ENCODE assay signal across 31 mouse cellular contexts in genomic region chr7:95736716-95737115, GRCm38 (mm10).
DNase-seq lines count a peak whose midpoint lies in the region; ATAC-seq and TF ChIP-seq lines count a peak whose summit lies in the region.
"Had no signal": no experiment of that assay in that cellular context is flagged by ENCODE, and none has a peak within 500 bp of the region (broad histone marks: within the 10 kb centered on the region; RNA-seq: fewer than 3 reads in every experiment).

No protein-coding gene starts in this region.

- no peaks in the 10 kb centered on the region for H3K27me3 ChIP-seq in hindbrain, postnatal 0 days (ENCODE audit: insufficient read depth, low read length)
- H3K27me3 ChIP-seq in hindbrain, embryonic 10.5 days (ENCODE audit: insufficient read depth, poor library complexity, severe bottlenecking): no peaks in the 10 kb centered on the region
- H3K27me3 ChIP-seq in midbrain, postnatal 0 days (ENCODE audit: insufficient read depth, low read length): no peaks in the 10 kb centered on the region
- no peaks in the 10 kb centered on the region for H3K27me3 ChIP-seq in midbrain, embryonic 11.5 days (ENCODE audit: control insufficient read depth, insufficient read depth, low read length)
- H3K27me3 ChIP-seq: heart, embryonic 15.5 days; hindbrain, embryonic 12.5 days; neural tube, embryonic 12.5 days; Patski; stomach, embryonic 15.5 days had no signal

- H3K9ac ChIP-seq in hindbrain, postnatal 0 days (replicated peaks; ENCODE audit: low read length): no peak overlapping the region
- H3K9ac ChIP-seq in midbrain, postnatal 0 days (replicated peaks; ENCODE audit: low read length, poor library complexity, severe bottlenecking): no peak overlapping the region
- H3K9ac ChIP-seq in midbrain, embryonic 11.5 days (ENCODE audit: low read length): no peak overlapping the region
- H3K9ac ChIP-seq: heart, embryonic 15.5 days; hindbrain, embryonic 12.5 days; liver, embryonic 14.5 days; neural tube, embryonic 12.5 days; stomach, embryonic 15.5 days had no signal

- no peak overlapping the region for H3K4me3 ChIP-seq in hindbrain, postnatal 0 days (ENCODE audit: low read length)
- H3K4me3 ChIP-seq in hindbrain, embryonic 10.5 days: no peak overlapping the region
- no peak overlapping the region for H3K4me3 ChIP-seq in midbrain, postnatal 0 days (ENCODE audit: low read depth, low read length)
- no peak overlapping the region for H3K4me3 ChIP-seq in midbrain, embryonic 11.5 days (ENCODE audit: low read depth, low read length)
- H3K4me3 ChIP-seq: erythroblast, embryonic 14.5 days; heart, embryonic 10.5 days; heart, embryonic 15.5 days; hindbrain, embryonic 12.5 days; midbrain, embryonic 10.5 days; myocyte; neural tube, embryonic 12.5 days; stomach, embryonic 15.5 days had no signal

- H3K4me2 ChIP-seq in hindbrain, postnatal 0 days (ENCODE audit: low read depth, low read length): no peak overlapping the region
- H3K4me2 ChIP-seq in midbrain, postnatal 0 days (ENCODE audit: low read depth, low read length, poor library complexity, severe bottlenecking): no peak overlapping the region
- H3K4me2 ChIP-seq in midbrain, embryonic 11.5 days: no peak overlapping the region
- H3K4me2 ChIP-seq: heart, embryonic 15.5 days; hindbrain, embryonic 12.5 days; neural tube, embryonic 12.5 days; stomach, embryonic 15.5 days had no signal

- no peak for ATAC-seq in hindbrain, postnatal 0 days
- no peak for ATAC-seq in midbrain, postnatal 0 days (ENCODE audit: low FRiP score)
- no peak for ATAC-seq in midbrain, embryonic 11.5 days (ENCODE audit: low FRiP score)
- ATAC-seq: forebrain, embryonic 16.5 days; intestine, embryonic 16.5 days; midbrain, embryonic 16.5 days had no signal

- no peaks in the 10 kb centered on the region for H3K36me3 ChIP-seq in hindbrain, postnatal 0 days (ENCODE audit: insufficient read depth, low read length)
- no peaks in the 10 kb centered on the region for H3K36me3 ChIP-seq in hindbrain, embryonic 10.5 days
- H3K36me3 ChIP-seq in midbrain, postnatal 0 days (ENCODE audit: insufficient read depth, low read length): no peaks in the 10 kb centered on the region
- H3K36me3 ChIP-seq in midbrain, embryonic 11.5 days (ENCODE audit: control insufficient read depth, insufficient read depth, low read length): no peaks in the 10 kb centered on the region
- H3K36me3 ChIP-seq: G1E; heart, embryonic 10.5 days; heart, embryonic 15.5 days; hindbrain, embryonic 12.5 days; midbrain, embryonic 10.5 days; neural tube, embryonic 12.5 days; stomach, embryonic 15.5 days had no signal

- peak; percentile 37 to 54 for DNase-seq in cerebellum, postnatal 10 days
- no peak for DNase-seq in cerebellum, adult 11-12 months
- DNase-seq in hindbrain, postnatal 0 days (ENCODE audit: low spot score): peak; percentile 26
- no peak for DNase-seq in hindbrain, embryonic 10.5 days (ENCODE audit: low spot score)
- DNase-seq in midbrain, postnatal 0 days (ENCODE audit: low spot score): peak; percentile 26
- no peak for DNase-seq in midbrain, embryonic 11.5 days (ENCODE audit: low spot score, missing footprints)
- peak; percentile 75 for DNase-seq in brain, adult 2 months (ENCODE audit: low read depth, low spot score)
- DNase-seq in testis, postnatal 10 days (ENCODE audit: low spot score): no peak
- DNase-seq: adrenal gland, postnatal 10 days; gastrocnemius, postnatal 25 days; heart, adult 11 months; kidney, adult 9 months; kidney, postnatal 14 days; layer of hippocampus, adult 9-11 months; liver; lung, adult 2 months; thymus, postnatal 14 days had no signal

- no peak overlapping the region for H3K27ac ChIP-seq in hindbrain, postnatal 0 days
- H3K27ac ChIP-seq in hindbrain, embryonic 10.5 days: no peak overlapping the region
- H3K27ac ChIP-seq in midbrain, postnatal 0 days (ENCODE audit: low read depth, low read length): no peak overlapping the region
- no peak overlapping the region for H3K27ac ChIP-seq in midbrain, embryonic 11.5 days (ENCODE audit: low read depth, low read length)
- H3K27ac ChIP-seq: heart, embryonic 10.5 days; heart, embryonic 15.5 days; hindbrain, embryonic 12.5 days; liver, embryonic 14.5 days; midbrain, embryonic 10.5 days; neural tube, embryonic 12.5 days; stomach, embryonic 15.5 days had no signal

- no peaks in the 10 kb centered on the region for H3K9me3 ChIP-seq in hindbrain, postnatal 0 days (ENCODE audit: low read length)
- no peaks in the 10 kb centered on the region for H3K9me3 ChIP-seq in hindbrain, embryonic 10.5 days
- no peaks in the 10 kb centered on the region for H3K9me3 ChIP-seq in midbrain, postnatal 0 days (ENCODE audit: low read length)
- no peaks in the 10 kb centered on the region for H3K9me3 ChIP-seq in midbrain, embryonic 11.5 days (ENCODE audit: control insufficient read depth, low read length)
- H3K9me3 ChIP-seq: heart, embryonic 10.5 days; heart, embryonic 15.5 days; hindbrain, embryonic 12.5 days; midbrain, embryonic 10.5 days; neural tube, embryonic 12.5 days; stomach, embryonic 15.5 days had no signal

- no peak for TF ChIP-seq CTCF in hindbrain, postnatal 0 days (IDR thresholded peaks at IDR 0.05; ENCODE audit: low read depth)
- no peak for TF ChIP-seq CTCF in midbrain, postnatal 0 days (IDR thresholded peaks at IDR 0.05)

- H3K4me1 ChIP-seq in hindbrain, postnatal 0 days (ENCODE audit: insufficient read depth, low read length): no peaks in the 10 kb centered on the region
- no peaks in the 10 kb centered on the region for H3K4me1 ChIP-seq in hindbrain, embryonic 10.5 days (replicated peaks)
- no peaks in the 10 kb centered on the region for H3K4me1 ChIP-seq in midbrain, postnatal 0 days (ENCODE audit: insufficient read depth, low read length)
- no peaks in the 10 kb centered on the region for H3K4me1 ChIP-seq in midbrain, embryonic 11.5 days (ENCODE audit: control insufficient read depth, insufficient read depth, low read length)
- H3K4me1 ChIP-seq: heart, embryonic 10.5 days; heart, embryonic 15.5 days; hindbrain, embryonic 12.5 days; midbrain, embryonic 10.5 days; neural tube, embryonic 12.5 days; stomach, embryonic 15.5 days had no signal

Comparison
In these comparisons a context has a peak if more than half of its experiments do, and no peak if none do; other contexts are left out.
1. DNase-seq: peak in cerebellum, postnatal 10 days (2 of 2), hindbrain, postnatal 0 days (single experiment), midbrain, postnatal 0 days (single experiment) and brain, adult 2 months (single experiment); none in cerebellum, adult 11-12 months (single experiment), hindbrain, embryonic 10.5 days (single experiment), midbrain, embryonic 11.5 days (single experiment) and testis, postnatal 10 days (single experiment).